Mouse (Mus musculus) hindbrain, embryonic 12.5 days (tissue): Measurements from ENCODE around the gene Lrmda. TPM values are rescaled to one million over a fixed set of nuclear protein-coding genes. Genes with fewer than 3 reads are reported as not detected.

Source experiments
- ATAC-seq: fragments of 200-750 bp; cut with Nextera tagmentation; 2 replicates; pipeline ENCODE4 v1.8.0; 2017; ENCODE audit warnings: moderate TSS enrichment; ENCODE audit not compliant: low FRiP score
- H3K27ac ChIP-seq: fragments of 300-500 bp; sonication (generic); 2 replicates; pipeline ENCODE4 v1.5.1; 2016; ENCODE audit warnings: mild to moderate bottlenecking
- H3K27me3 ChIP-seq: fragments of 300-500 bp; sonication (generic); 2 replicates; pipeline ENCODE4 v1.6.1; 2016; ENCODE audit warnings: mild to moderate bottlenecking
- H3K36me3 ChIP-seq: fragments of 300-500 bp; sonication (generic); 2 replicates; pipeline ENCODE4 v1.6.1; 2016; ENCODE audit warnings: mild to moderate bottlenecking
- H3K4me1 ChIP-seq: fragments of 300-500 bp; sonication (generic); 2 replicates; pipeline ENCODE4 v1.6.1; 2016
- H3K4me2 ChIP-seq: fragments of 300-500 bp; sonication (generic); replicated peaks from 2 replicates; pipeline ENCODE4 v1.6.1; 2016; ENCODE audit warnings: mild to moderate bottlenecking
- H3K4me3 ChIP-seq: fragments of 300-500 bp; sonication (generic); 2 replicates; pipeline ENCODE4 v1.5.1; 2016; ENCODE audit warnings: mild to moderate bottlenecking
- H3K9ac ChIP-seq: fragments of 300-500 bp; sonication (generic); 2 replicates; pipeline ENCODE4 v1.6.1; 2016; ENCODE audit warnings: mild to moderate bottlenecking, moderate library complexity
- H3K9me3 ChIP-seq: fragments of 300-500 bp; sonication (generic); replicated peaks from 2 replicates; pipeline ENCODE4 v1.6.1; 2016; ENCODE audit warnings: mild to moderate bottlenecking
- WGBS: fragments of 180-500 bp; shearing (Covaris S2); methylation state at CpG from one replicate; pipeline ENCODE4 v1.1.7; 2016; 5-methylcytosine and 5-hydroxymethylcytosine counted together
- polyA plus RNA-seq: library from polyadenylated mRNA; unstranded; fragments of >200 nt; fragmentation: Nextera tagmentation; extraction: Ambion mirVana; gene quantifications from 2 replicates; pipeline ENCODE4 v1.2.1, GENCODE M21; 2016

Lrmda gene
- polyA plus RNA-seq, 1 experiment from 2014 or later: 0.53 TPM

GRCm38 (mm10) chr14:22812824-22813223, 793.3 kb downstream of the Lrmda start:
- WGBS: 19% methylated on average over 6 of the region's 6 CpGs
- no peaks in the 10 kb centered on the region for H3K36me3 ChIP-seq
- no peak overlapping the region for H3K27ac ChIP-seq
- no peak overlapping the region for H3K4me3 ChIP-seq
- no peak overlapping the region for H3K9ac ChIP-seq
- H3K4me2 ChIP-seq: no peak overlapping the region
- no peaks in the 10 kb centered on the region for H3K9me3 ChIP-seq
- no peak for ATAC-seq
- H3K27me3 ChIP-seq: peaks cover 5% of the 10 kb centered on the region; the same call in 1 of the 2 replicates
- H3K4me1 ChIP-seq: peaks cover 19% of the 10 kb centered on the region

- no peak overlapping the region for H3K4me3 ChIP-seq
- no peak overlapping the region for H3K9ac ChIP-seq
- WGBS: 10% methylated on average over 7 of the region's 7 CpGs
- no peaks in the 10 kb centered on the region for H3K36me3 ChIP-seq
- peaks cover 5% of the 10 kb centered on the region; the same call in 1 of the 2 replicates for H3K27me3 ChIP-seq
- H3K27ac ChIP-seq: no peak overlapping the region
- H3K4me2 ChIP-seq: no peak overlapping the region
- no peaks in the 10 kb centered on the region for H3K9me3 ChIP-seq
- peaks cover 16% of the 10 kb centered on the region for H3K4me1 ChIP-seq
- ATAC-seq: no peak
Measured at GRCm38 (mm10) chr14:22813389-22813788, 793.9 kb downstream of the Lrmda start.

- Histone ChIP-seq H3K36me3 (no peaks in the 10 kb centered on the region), H3K4me2 (no peak overlapping the region), H3K4me1 (peaks cover 11% of the 10 kb centered on the region), H3K9me3 (no peaks in the 10 kb centered on the region), H3K4me3 (no peak overlapping the region), H3K27ac (no peak overlapping the region), H3K27me3 (peaks cover 5% of the 10 kb centered on the region; the same call in 1 of the 2 replicates), H3K9ac (no peak overlapping the region)
- 58% methylated on average over 9 of the region's 9 CpGs for WGBS
- ATAC-seq: no peak
Measured at GRCm38 (mm10) chr14:22814811-22815345, 795.4 kb downstream of the Lrmda start.

- peaks cover 11% of the 10 kb centered on the region for H3K4me1 ChIP-seq
- no peak for ATAC-seq
- 66% methylated on average over 6 of the region's 6 CpGs for WGBS
- no peaks in the 10 kb centered on the region for H3K36me3 ChIP-seq
- no peaks in the 10 kb centered on the region for H3K9me3 ChIP-seq
- no peak overlapping the region for H3K4me2 ChIP-seq
- H3K9ac ChIP-seq: no peak overlapping the region
- H3K27ac ChIP-seq: no peak overlapping the region
- no peak overlapping the region for H3K4me3 ChIP-seq
- H3K27me3 ChIP-seq: no peaks in the 10 kb centered on the region
Measured at GRCm38 (mm10) chr14:22817346-22818201, 798.1 kb downstream of the Lrmda start.

GRCm38 (mm10) chr14:22818202-22818530, 798.7 kb downstream of the Lrmda start:
- Histone ChIP-seq H3K4me3 (no peak overlapping the region), H3K4me2 (no peak overlapping the region), H3K9me3 (no peaks in the 10 kb centered on the region), H3K4me1 (peaks cover 6% of the 10 kb centered on the region), H3K27me3 (no peaks in the 10 kb centered on the region), H3K27ac (no peak overlapping the region), H3K9ac (no peak overlapping the region), H3K36me3 (no peaks in the 10 kb centered on the region)
- WGBS: 72% methylated on average over 3 of the region's 3 CpGs
- no peak for ATAC-seq

GRCm38 (mm10) chr14:22822942-22823341, 803.4 kb downstream of the Lrmda start:
- Histone ChIP-seq H3K4me1 (no peaks in the 10 kb centered on the region), H3K4me3 (no peak overlapping the region), H3K9me3 (no peaks in the 10 kb centered on the region), H3K36me3 (no peaks in the 10 kb centered on the region), H3K4me2 (no peak overlapping the region), H3K27ac (no peak overlapping the region), H3K27me3 (no peaks in the 10 kb centered on the region), H3K9ac (no peak overlapping the region)
- ATAC-seq: no peak
- WGBS: 74% methylated on average over 3 of the region's 3 CpGs

GRCm38 (mm10) chr14:22826825-22827224, 807.3 kb downstream of the Lrmda start:
- Histone ChIP-seq H3K36me3 (no peaks in the 10 kb centered on the region), H3K4me3 (no peak overlapping the region), H3K9ac (no peak overlapping the region), H3K9me3 (no peaks in the 10 kb centered on the region), H3K27ac (no peak overlapping the region), H3K4me2 (no peak overlapping the region), H3K4me1 (no peaks in the 10 kb centered on the region), H3K27me3 (no peaks in the 10 kb centered on the region)
- WGBS: 87% methylated on average over 3 of the region's 3 CpGs
- no peak for ATAC-seq

GRCm38 (mm10) chr14:22837058-22837457, 817.5 kb downstream of the Lrmda start:
- Histone ChIP-seq H3K9ac (no peak overlapping the region), H3K27me3 (no peaks in the 10 kb centered on the region), H3K4me2 (no peak overlapping the region), H3K27ac (no peak overlapping the region), H3K9me3 (no peaks in the 10 kb centered on the region), H3K4me1 (no peaks in the 10 kb centered on the region), H3K4me3 (no peak overlapping the region), H3K36me3 (no peaks in the 10 kb centered on the region)
- ATAC-seq: no peak

- H3K27me3 ChIP-seq: no peaks in the 10 kb centered on the region
- ATAC-seq: no peak
- H3K27ac ChIP-seq: no peak overlapping the region
- H3K4me3 ChIP-seq: no peak overlapping the region
- H3K9ac ChIP-seq: no peak overlapping the region
- no peak overlapping the region for H3K4me2 ChIP-seq
- no peaks in the 10 kb centered on the region for H3K9me3 ChIP-seq
- 93% methylated on average over 4 of the region's 4 CpGs for WGBS
- no peaks in the 10 kb centered on the region for H3K4me1 ChIP-seq
- H3K36me3 ChIP-seq: no peaks in the 10 kb centered on the region
Measured at GRCm38 (mm10) chr14:22841136-22841535, 821.6 kb downstream of the Lrmda start.

GRCm38 (mm10) chr14:22844006-22844405, 824.5 kb downstream of the Lrmda start:
- H3K36me3 ChIP-seq: no peaks in the 10 kb centered on the region
- H3K27ac ChIP-seq: no peak overlapping the region
- H3K4me3 ChIP-seq: no peak overlapping the region
- no peaks in the 10 kb centered on the region for H3K9me3 ChIP-seq
- H3K4me1 ChIP-seq: no peaks in the 10 kb centered on the region
- no peak for ATAC-seq
- no peaks in the 10 kb centered on the region for H3K27me3 ChIP-seq
- no peak overlapping the region for H3K4me2 ChIP-seq
- no peak overlapping the region for H3K9ac ChIP-seq

- Histone ChIP-seq H3K9me3 (no peaks in the 10 kb centered on the region), H3K27ac (no peak overlapping the region), H3K4me2 (no peak overlapping the region), H3K9ac (no peak overlapping the region), H3K4me1 (no peaks in the 10 kb centered on the region), H3K27me3 (no peaks in the 10 kb centered on the region), H3K36me3 (no peaks in the 10 kb centered on the region), H3K4me3 (no peak overlapping the region)
- WGBS: 79% methylated on average over 4 of the region's 4 CpGs
- ATAC-seq: no peak
Measured at GRCm38 (mm10) chr14:22845401-22845800, 825.9 kb downstream of the Lrmda start.

- no peak for ATAC-seq
- H3K4me2 ChIP-seq: no peak overlapping the region
- no peak overlapping the region for H3K4me3 ChIP-seq
- H3K9me3 ChIP-seq: no peaks in the 10 kb centered on the region
- H3K27me3 ChIP-seq: no peaks in the 10 kb centered on the region
- no peaks in the 10 kb centered on the region for H3K36me3 ChIP-seq
- WGBS: 90% methylated on average over 5 of the region's 5 CpGs
- H3K27ac ChIP-seq: no peak overlapping the region
- no peaks in the 10 kb centered on the region for H3K4me1 ChIP-seq
- H3K9ac ChIP-seq: no peak overlapping the region
Measured at GRCm38 (mm10) chr14:22847011-22847786, 827.7 kb downstream of the Lrmda start.
